In the genomic region with DNA sequence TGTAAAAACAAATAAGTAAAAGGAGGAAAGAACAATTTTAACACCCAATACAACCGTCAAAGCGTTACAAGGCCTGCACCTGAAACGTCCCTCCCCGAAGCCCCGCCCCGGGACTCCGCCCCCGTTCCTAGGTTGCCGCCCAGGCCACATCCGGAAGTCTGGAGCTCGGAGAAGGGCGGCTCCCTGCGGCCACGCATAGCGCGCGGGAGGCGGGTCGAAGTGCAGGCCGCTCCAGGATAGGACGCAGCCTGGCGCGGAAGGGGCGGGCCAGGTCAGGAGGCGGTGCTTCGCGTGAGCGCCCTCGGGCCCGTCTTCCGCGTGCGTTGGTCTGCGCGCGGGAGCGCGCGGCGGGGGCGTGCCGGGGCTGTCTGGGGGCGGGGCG, we compare ENCODE assay signal across 8 mouse cellular contexts. TPM values are rescaled to one million over a fixed set of nuclear protein-coding genes. Genes with fewer than 3 reads are reported as not detected.
DNase-seq lines count a peak whose midpoint lies in the region; ATAC-seq and TF ChIP-seq lines count a peak whose summit lies in the region.

No protein-coding gene starts in this region.

- ATAC-seq in G1E (ENCODE audit: extremely low read depth, insufficient number of reproducible peaks, low FRiP score, poor library complexity, severe bottlenecking), result peak; percentile 100
- peak; percentile 99 for ATAC-seq in forebrain, embryonic 16.5 days
- ATAC-seq in lung, embryonic 14.5 days (ENCODE audit: insufficient read depth), result peak; percentile 100

- no peaks in the 10 kb centered on the region for H3K9me3 ChIP-seq in G1E (replicated peaks)
- no peaks in the 10 kb centered on the region for H3K9me3 ChIP-seq in forebrain, embryonic 16.5 days (ENCODE audit: control insufficient read depth, low read length)
- no peaks in the 10 kb centered on the region for H3K9me3 ChIP-seq in lung, embryonic 14.5 days (ENCODE audit: low read depth, low read length)

- peak overlapping the region; percentile 53 for H3K4me2 ChIP-seq in forebrain, embryonic 16.5 days (ENCODE audit: low read length)
- peak overlapping the region; percentile 48 for H3K4me2 ChIP-seq in lung, embryonic 14.5 days

- H3K4me1 ChIP-seq in G1E (ENCODE audit: insufficient read depth, low read depth, low read length), result peaks cover 45% of the 10 kb centered on the region
- peaks cover 34% of the 10 kb centered on the region for H3K4me1 ChIP-seq in forebrain, embryonic 16.5 days (replicated peaks; ENCODE audit: control insufficient read depth, insufficient read depth, low read length)
- H3K4me1 ChIP-seq in lung, embryonic 14.5 days (ENCODE audit: insufficient read depth), result 0 out of 2 replicates have a peak, but pooled peaks cover 3% of the 10 kb centered on the region
- no peaks in the 10 kb centered on the region for H3K4me1 ChIP-seq in olfactory bulb, adult 2 months (ENCODE audit: control insufficient read depth, insufficient read depth, low read length)
- peaks cover 6% of the 10 kb centered on the region; the same call in 1 of the 2 replicates for H3K4me1 ChIP-seq in thymus, adult 2 months (replicated peaks; ENCODE audit: control insufficient read depth, insufficient read depth, low read length)

- no peaks in the 10 kb centered on the region for H3K27me3 ChIP-seq in G1E (ENCODE audit: insufficient read depth, low read length)
- H3K27me3 ChIP-seq in forebrain, embryonic 16.5 days (replicated peaks; ENCODE audit: control insufficient read depth, insufficient read depth, low read length), result no peaks in the 10 kb centered on the region
- H3K27me3 ChIP-seq in lung, embryonic 14.5 days (ENCODE audit: insufficient read depth, low read length), result no peaks in the 10 kb centered on the region
- H3K27me3 ChIP-seq in thymus, adult 2 months (ENCODE audit: control insufficient read depth, insufficient read depth, low read length), result no peaks in the 10 kb centered on the region

- H3K27ac ChIP-seq in forebrain, embryonic 16.5 days (ENCODE audit: low read length), result peak overlapping the region; percentile 94
- peak overlapping the region; percentile 82 for H3K27ac ChIP-seq in layer of hippocampus, adult 2 months
- peak overlapping the region; percentile 96 for H3K27ac ChIP-seq in lung, embryonic 14.5 days (ENCODE audit: low read depth)
- H3K27ac ChIP-seq in olfactory bulb, adult 2 months (ENCODE audit: insufficient read depth, low read depth, low read length), result no peak overlapping the region
- peak overlapping the region; percentile 26 for H3K27ac ChIP-seq in thymus, adult 2 months (ENCODE audit: control insufficient read depth, insufficient read depth, low read length)

- under 1% methylated on average over 44 of the region's 44 CpGs for WGBS in forebrain, embryonic 16.5 days
- WGBS in lung, embryonic 14.5 days, result under 1% methylated on average over 42 of the region's 44 CpGs
- WGBS in olfactory bulb, adult 2 months, result 1% methylated on average over 43 of the region's 44 CpGs
- under 1% methylated on average over 44 of the region's 44 CpGs for WGBS in thymus, adult 2 months

- H3K9ac ChIP-seq in forebrain, embryonic 16.5 days (replicated peaks; ENCODE audit: low read depth, low read length), result peak overlapping the region; percentile 98
- peak overlapping the region; percentile 9 for H3K9ac ChIP-seq in lung, embryonic 14.5 days

- TF ChIP-seq POLR2A in olfactory bulb, adult 2 months (IDR thresholded peaks at IDR 0.05; ENCODE audit: insufficient read depth, low read depth, low read length), result peak; percentile 26; the same call in 1 of the 2 replicates
- TF ChIP-seq POLR2A in thymus, adult 2 months (IDR thresholded peaks at IDR 0.05; ENCODE audit: control insufficient read depth, extremely low read depth, insufficient read depth, low read length, poor library complexity), result peak; percentile 55

- peak; percentile 98 for DNase-seq in G1E (ENCODE audit: low spot score)
- peak; percentile 97 to 99 for DNase-seq in cerebellum, adult 18-20 months
- peak; percentile 96 for DNase-seq in heart, postnatal 36 days
- peak; percentile 97 to 98 for DNase-seq in layer of hippocampus, adult 2 months (ENCODE audit: low spot score in 2 of 2)
- peak; percentile 99 for DNase-seq in lung, embryonic 14.5 days
- peak; percentile 98 for DNase-seq in thymus, adult 2 months

- TF ChIP-seq CTCF in G1E (IDR thresholded peaks at IDR 0.05; ENCODE audit: low read depth, low read length), result no peak
- peak; percentile 31; the same call in 1 of the 2 replicates for TF ChIP-seq CTCF in layer of hippocampus, adult 2 months (conservative IDR thresholded peaks at IDR 0.05)
- 0 out of 2 replicates have a peak, but pooled peaks have one; percentile 18 for TF ChIP-seq CTCF in lung, embryonic 14.5 days (IDR thresholded peaks at IDR 0.05; ENCODE audit: low read depth)
- TF ChIP-seq CTCF in olfactory bulb, adult 2 months (IDR thresholded peaks at IDR 0.05; ENCODE audit: insufficient read depth, low read depth, low read length), result no peak
- peak; percentile 73 for TF ChIP-seq CTCF in thymus, adult 2 months (IDR thresholded peaks at IDR 0.05; ENCODE audit: borderline replicate concordance, control insufficient read depth, extremely low read depth, insufficient read depth, low read length, poor library complexity)

- intact Hi-C loops in heart, postnatal 36 days (cut with DNase I), result no loop called here

- peaks cover 6% of the 10 kb centered on the region for H3K36me3 ChIP-seq in G1E (replicated peaks)
- H3K36me3 ChIP-seq in forebrain, embryonic 16.5 days (ENCODE audit: control insufficient read depth, insufficient read depth), result no peaks in the 10 kb centered on the region
- H3K36me3 ChIP-seq in lung, embryonic 14.5 days (ENCODE audit: insufficient read depth), result no peaks in the 10 kb centered on the region
- no peaks in the 10 kb centered on the region for H3K36me3 ChIP-seq in thymus, adult 2 months (ENCODE audit: control insufficient read depth, insufficient read depth, low read length)

- H3K4me3 ChIP-seq in G1E (ENCODE audit: low read depth, low read length), result peak overlapping the region; percentile 85
- H3K4me3 ChIP-seq in forebrain, embryonic 16.5 days (replicated peaks; ENCODE audit: low read length), result peak overlapping the region; percentile 99
- peak overlapping the region; percentile 47 for H3K4me3 ChIP-seq in layer of hippocampus, adult 2 months
- H3K4me3 ChIP-seq in lung, embryonic 14.5 days (ENCODE audit: low read depth, low read length), result peak overlapping the region; percentile 91
- H3K4me3 ChIP-seq in olfactory bulb, adult 2 months (ENCODE audit: insufficient read depth, low read depth, low read length), result peak overlapping the region; percentile 94
- H3K4me3 ChIP-seq in thymus, adult 2 months (ENCODE audit: control insufficient read depth, insufficient read depth, low read length), result no peak overlapping the region

RNA-seq across cellular contexts. Expression of a gene that starts 0.2 kb away (rescaled TPM):
- 29.8 and 34.6 TPM in 2 replicates for total RNA-seq in G1E (2014; fragmentation: Nextera tagmentation)
- total RNA-seq in G1E (2017), result 13.4 and 13.7 TPM in 2 replicates
- polyA plus RNA-seq in G1E (2012), result 7.3 and 7.8 TPM in 2 replicates
- polyA plus RNA-seq in forebrain, embryonic 16.5 days (2015; fragmentation: Nextera tagmentation; extraction: Ambion mirVana), result 73.3 and 83.6 TPM in 2 replicates
- 10 to 100 TPM; 13.7 to 15.9 TPM for total RNA-seq in heart, postnatal 36 days (2021)
- 10 to 100 TPM; 55.1 to 55.8 TPM for total RNA-seq in layer of hippocampus, adult 2 months (2021)
- polyA plus RNA-seq in lung, embryonic 14.5 days (2014; fragmentation: Nextera tagmentation; extraction: Ambion mirVana), result 39.8 and 40.5 TPM in 2 replicates
- polyA plus RNA-seq in olfactory bulb, adult 2 months (2012; ENCODE audit: insufficient read depth, insufficient read length, low replicate concordance, missing spikeins), result not detected in 2 replicates
- polyA plus RNA-seq in thymus, adult 2 months (2012; rRNA removed), result 27.6 and 30.1 TPM in 2 replicates

RNA-seq across cellular contexts. Expression of a gene that starts 28.2 kb away (rescaled TPM):
- total RNA-seq in G1E (2014; fragmentation: Nextera tagmentation) (not detected in 2 replicates), G1E (2017) (not detected in 2 replicates)
- not detected in 2 replicates for polyA plus RNA-seq in G1E (2012)
- 10.0 and 10.4 TPM in 2 replicates for polyA plus RNA-seq in forebrain, embryonic 16.5 days (2015; fragmentation: Nextera tagmentation; extraction: Ambion mirVana)
- total RNA-seq in heart, postnatal 36 days (2021), result 10 to 100 TPM; 70.2 to 99.0 TPM
- 10 to 100 TPM; 46.2 to 46.9 TPM for total RNA-seq in layer of hippocampus, adult 2 months (2021)
- 3.8 and 3.9 TPM in 2 replicates for polyA plus RNA-seq in lung, embryonic 14.5 days (2014; fragmentation: Nextera tagmentation; extraction: Ambion mirVana)
- not detected in 2 replicates for polyA plus RNA-seq in olfactory bulb, adult 2 months (2012; ENCODE audit: insufficient read depth, insufficient read length, low replicate concordance, missing spikeins)
- polyA plus RNA-seq in thymus, adult 2 months (2012; rRNA removed), result 5.8 and 9.6 TPM in 2 replicates

Comparison
In these comparisons a context has a peak if more than half of its experiments do, and no peak if none do; other contexts are left out.
1. CTCF ChIP-seq: peak in layer of hippocampus, adult 2 months (single experiment), lung, embryonic 14.5 days (single experiment) and thymus, adult 2 months (single experiment); none in G1E (single experiment) and olfactory bulb, adult 2 months (single experiment).
2. Peak in every context shown above with its lines, with median percentiles within 50 percentile points of each other: ATAC-seq and DNase-seq.